Mouse (Mus musculus) testis, postnatal 10 days (tissue): ENCODE results near the gene 1700021F05Rik.
A peak's percentile ranks its signal among the peaks of the same experiment; 100 is the strongest.

ENCODE experiments used
- DNase-seq: peaks from one replicate; pipeline ENCODE4 v3.0.0; 2021; ENCODE audit warnings: low spot score

1700021F05Rik gene

DNA sequence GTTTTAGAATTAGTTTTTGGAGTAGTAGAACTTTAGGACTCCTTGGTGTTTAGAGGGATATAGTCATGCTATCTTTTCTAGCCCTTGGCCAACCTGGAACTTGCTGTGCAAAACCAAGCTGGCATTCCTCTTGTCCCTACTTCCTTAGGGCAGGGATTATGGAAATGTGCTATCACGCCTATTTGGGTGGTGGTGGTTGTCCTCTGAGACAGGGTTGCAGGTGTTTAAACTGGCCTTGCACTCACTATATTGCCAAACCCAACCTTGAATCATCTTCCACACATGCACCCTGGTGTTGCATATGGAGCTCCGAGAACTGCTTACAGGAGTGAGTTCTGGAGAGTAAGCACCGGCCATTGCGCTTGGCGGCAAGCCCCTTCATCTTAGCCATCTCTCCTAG, 58.8 kb downstream of the 1700021F05Rik start:
- DNase-seq, result no peak

DNA sequence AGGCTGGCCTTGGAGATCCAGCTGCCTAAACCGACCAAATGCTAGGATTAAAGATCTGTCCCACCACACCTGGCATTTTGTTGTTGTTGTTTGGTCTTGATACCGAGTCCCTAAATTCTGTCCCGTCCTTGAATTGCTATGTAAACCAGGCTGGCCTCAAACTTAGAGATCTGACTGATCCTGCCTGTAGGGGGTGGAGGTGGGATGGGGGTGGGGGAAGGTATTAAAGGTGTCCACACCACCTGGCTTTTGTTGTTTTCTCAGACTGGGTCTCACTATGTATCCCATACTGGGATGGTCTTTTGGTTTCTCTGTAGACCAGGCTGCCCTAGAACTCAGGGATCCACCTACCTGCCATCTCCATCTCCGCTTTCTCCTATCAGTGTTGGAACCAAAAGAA, 59.6 kb downstream of the 1700021F05Rik start:
- no peak for DNase-seq

DNA sequence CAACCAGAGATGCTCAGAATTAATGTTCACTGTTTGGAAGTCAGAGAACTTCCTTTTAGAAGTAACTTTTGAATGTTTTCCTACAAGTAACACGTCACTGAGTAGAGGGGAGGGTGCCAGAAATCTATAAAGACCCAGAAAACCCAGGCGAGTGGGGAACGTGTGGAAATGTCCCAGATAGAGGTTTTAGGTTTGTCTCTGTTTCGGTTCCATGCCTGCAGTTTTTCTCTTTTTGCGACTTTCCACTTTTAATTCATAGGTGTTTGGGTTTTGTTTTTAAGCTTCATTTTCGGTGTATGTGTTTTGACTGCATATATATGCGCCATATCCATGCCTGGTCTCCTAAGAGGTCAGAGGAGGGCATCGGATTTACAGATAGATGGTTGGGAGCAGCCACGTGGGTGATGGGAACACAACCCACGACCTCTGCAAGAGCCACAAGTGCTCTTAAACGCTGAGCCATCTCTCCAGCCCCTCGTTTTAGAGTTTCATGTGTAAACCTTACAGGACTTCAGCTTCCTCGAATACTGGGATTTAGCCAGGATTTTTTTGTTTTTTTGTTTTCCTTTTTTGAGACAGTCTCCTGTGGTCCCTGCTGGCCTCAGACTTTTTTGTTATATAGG, 60.5 kb downstream of the 1700021F05Rik start:
- DNase-seq, result no peak

DNA sequence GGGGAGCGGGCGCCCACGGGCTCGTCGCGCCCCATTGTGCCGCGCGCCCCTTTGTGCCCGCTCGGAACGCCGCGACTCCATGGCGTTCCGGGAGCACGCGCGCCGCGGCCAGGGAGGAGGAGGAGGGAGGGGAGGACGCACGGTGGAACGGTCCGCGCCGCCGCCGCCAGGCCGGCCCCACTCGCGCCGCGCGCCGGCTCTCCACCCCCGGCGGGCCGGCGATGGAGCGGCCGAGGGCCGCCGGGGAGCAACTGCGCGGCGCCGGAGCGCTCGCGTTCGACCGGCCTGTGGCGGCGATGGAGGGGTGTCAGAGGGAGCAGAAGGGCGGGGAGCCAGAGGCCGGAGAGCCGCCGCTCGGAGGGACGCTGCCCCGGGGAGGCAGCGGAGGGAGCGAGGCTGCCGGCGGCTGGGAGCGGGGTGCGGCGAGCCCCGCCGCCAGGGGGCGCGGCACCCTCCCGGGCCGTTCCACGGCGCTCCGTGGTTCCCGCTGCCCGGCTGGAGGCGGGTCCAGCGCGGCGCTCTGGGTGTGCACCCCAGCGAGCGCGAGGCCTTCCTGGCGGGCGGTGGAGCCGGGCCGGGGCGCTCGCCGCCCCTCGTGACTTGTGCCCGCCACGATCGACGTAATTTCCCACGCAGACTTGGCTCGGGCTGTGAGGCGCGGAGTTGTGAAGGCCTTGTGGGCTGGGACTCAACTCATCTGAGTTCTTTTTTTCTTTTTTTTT, 61.2 kb downstream of the 1700021F05Rik start:
- DNase-seq, result peak; percentile 87

- peak; percentile 83 for DNase-seq
These were observed 61.9 kb downstream of the 1700021F05Rik start, which contains the start of gene Bend3 for GRCm38 (mm10) chr10:43478751-43479435. Gene Bend3 (plus strand): TSS chr10:43478831.

DNA sequence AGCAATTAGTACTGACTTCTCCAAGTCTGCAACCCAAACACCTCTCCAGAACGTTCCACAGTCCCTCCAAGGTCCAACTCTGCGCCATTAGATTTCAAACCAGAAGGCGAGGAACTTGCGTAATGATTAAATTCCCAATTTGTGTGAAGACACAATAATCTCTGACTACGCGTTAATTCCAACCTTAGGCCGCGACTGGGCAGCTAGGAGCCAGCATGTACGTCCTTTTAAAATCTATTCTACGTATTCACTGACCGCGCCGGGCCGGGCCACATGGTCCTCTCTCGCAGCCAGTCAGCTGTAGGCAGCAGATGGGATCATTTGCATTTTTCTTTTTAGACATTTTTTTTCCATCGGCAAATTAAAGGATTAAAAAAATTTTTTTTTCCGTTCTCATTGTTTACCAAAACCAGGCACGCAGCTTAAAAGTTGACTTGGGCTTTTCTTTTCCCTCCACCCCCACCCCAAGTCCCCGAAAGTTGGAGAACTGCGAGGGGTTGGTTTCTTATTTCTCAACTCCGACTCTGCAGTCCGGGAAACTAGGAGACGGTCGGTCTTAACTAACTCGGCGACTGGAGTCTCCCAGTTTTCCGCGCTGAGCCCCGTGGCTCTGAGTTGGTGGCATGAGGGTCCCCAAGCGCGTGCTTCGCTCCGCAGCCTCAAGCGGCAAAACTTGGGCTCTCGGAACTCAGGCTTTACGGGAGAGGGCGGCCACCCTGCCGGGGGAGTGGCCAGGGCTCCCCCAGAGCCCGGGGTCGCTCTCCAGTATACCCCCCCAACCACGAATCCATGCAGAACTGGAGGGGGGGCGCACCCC, 62.7 kb downstream of the 1700021F05Rik start:
- DNase-seq, result peak; percentile 67

GRCm38 (mm10) chr10:43477459-43477858, 63.3 kb downstream of the 1700021F05Rik start:
- DNase-seq, result no peak

GRCm38 (mm10) chr10:43475376-43475775, 65.4 kb downstream of the 1700021F05Rik start:
- DNase-seq, result peak; percentile 65
